Mouse (Mus musculus): ENCODE results near the gene Smarcad1. TPM values are rescaled to one million over a fixed set of nuclear protein-coding genes. Genes with fewer than 3 reads are reported as not detected.

Gene Smarcad1
- total RNA-seq (2023): 10 to 100 TPM; 79.7 to 97.0 TPM

GRCm38 (mm10) chr6:65042491-65043171 lies at the start of gene Smarcad1:
Gene Smarcad1 (plus strand): TSS chr6:65042583.

GRCm38 (mm10) chr6:65144621-65145205 lies 102.3 kb downstream of the Smarcad1 start, which contains the start of gene Hpgds:
Gene Hpgds (minus strand): TSS chr6:65144908.

Other genes starting within 250 kb of the Smarcad1 start
- 10 to 100 TPM in 1 of 2 experiments, 1 to 10 TPM in 1; 8.8 to 10.4 TPM for gene Hpgds, start 102.3 kb downstream of the Smarcad1 start, total RNA-seq (2023)

Data from B cell, adult 67 days (primary cell).